Mouse (Mus musculus) small intestine, adult 2 months (tissue): ENCODE measurements around the gene Flnb.

ENCODE experiments used
- CTCF ChIP-seq: fragments of 200-500 bp; IDR thresholded peaks from 2 replicates; pipeline ENCODE4 v1.5.1; 2012; ENCODE audit warnings: low read depth, mild to moderate bottlenecking, control low read depth, inconsistent platforms, low read length, moderate library complexity, mixed read lengths; ENCODE audit not compliant: insufficient replicate concordance, insufficient read length; ENCODE audit errors: extremely low read depth
- POLR2A ChIP-seq: fragments of 200-500 bp; IDR thresholded peaks from 2 replicates; pipeline ENCODE4 v1.6.1; 2012; ENCODE audit warnings: low read depth, mild to moderate bottlenecking, control low read depth, inconsistent platforms, low read length, moderate library complexity

DNA sequence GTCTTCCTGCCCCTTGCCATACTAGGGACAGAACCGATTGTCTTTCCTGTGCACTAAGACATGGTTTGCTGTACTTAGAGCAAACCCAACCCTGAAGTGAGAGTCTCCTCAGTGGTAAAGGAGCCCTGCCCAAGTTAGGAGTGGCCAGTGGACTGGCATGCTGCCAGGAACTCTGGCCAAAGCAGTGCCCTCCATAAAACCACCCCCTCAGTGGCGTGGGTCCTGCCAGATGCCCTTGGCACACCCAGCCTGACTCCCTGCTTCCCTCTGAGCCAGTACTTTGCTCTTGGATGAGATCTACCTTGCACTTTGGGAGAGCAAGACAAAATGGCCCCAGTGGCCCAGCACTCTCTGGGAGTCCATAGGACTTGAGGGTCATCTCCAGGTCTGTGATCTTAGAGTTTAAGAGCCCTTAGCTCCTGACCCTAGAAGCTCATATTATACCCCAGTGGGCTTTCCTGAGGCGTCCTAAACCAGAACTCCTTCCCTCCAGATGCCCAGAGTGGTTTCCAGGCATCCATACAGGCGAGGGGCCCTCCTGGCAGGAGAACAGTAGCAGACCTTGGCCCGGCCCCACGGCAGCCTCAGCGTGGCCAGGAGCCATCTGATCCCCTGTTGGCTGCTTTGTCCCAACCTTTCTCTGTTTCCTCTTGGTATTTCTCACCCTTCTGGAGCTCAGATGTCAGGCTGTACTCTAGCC lies 125.5 kb downstream of the Flnb start:
- TF ChIP-seq POLR2A = no peak
- TF ChIP-seq CTCF = no peak
